Mouse (Mus musculus) heart, adult 2 months (tissue): ENCODE results near the gene Plcb4.

Experiments
- CTCF ChIP-seq: fragments of 200-600 bp; IDR thresholded peaks from 2 replicates; pipeline ENCODE4 v1.8.1; 2022; ENCODE audit warnings: antibody characterized with exemption, mild to moderate bottlenecking, moderate library complexity
- EP300 ChIP-seq: fragments of 200-500 bp; IDR thresholded peaks from 2 replicates; pipeline ENCODE4 v1.6.1; 2011; ENCODE audit warnings: low read depth, low read length, control low read depth; ENCODE audit not compliant: insufficient read depth
- POLR2A ChIP-seq: fragments of 200-500 bp; IDR thresholded peaks from 2 replicates; pipeline ENCODE4 v1.6.1; 2011; ENCODE audit warnings: mild to moderate bottlenecking, low read depth, low read length, control low read depth; ENCODE audit not compliant: insufficient read depth

GRCm38 (mm10) chr2:136002118-136002517 is 343.3 kb downstream of the Plcb4 start:
- TF ChIP-seq POLR2A (no peak), CTCF (peak; percentile 58), EP300 (no peak)
